Mouse (Mus musculus) layer of hippocampus, adult 2 months (tissue): Measurements from ENCODE around the gene Stab1. TPM values are rescaled to one million over a fixed set of nuclear protein-coding genes. Genes with fewer than 3 reads are reported as not detected.

ENCODE experiments used
- DNase-seq, 2 experiments: peaks; one replicate each; pipeline ENCODE4 v3.0.0; 2022; ENCODE audit warnings: low spot score in 2 of 2
- H3K27ac ChIP-seq: fragments of 200-600 bp; 2 replicates; pipeline ENCODE4 v1.8.1; 2022
- H3K4me3 ChIP-seq: fragments of 200-600 bp; 2 replicates; pipeline ENCODE4 v1.8.1; 2022; ENCODE audit warnings: mild to moderate bottlenecking
- CTCF ChIP-seq: fragments of 200-600 bp; conservative IDR thresholded peaks from 2 replicates; pipeline ENCODE4 v1.8.1; 2022; ENCODE audit warnings: antibody characterized with exemption, mild to moderate bottlenecking, moderate library complexity
- long read RNA-seq, 2 experiments: library from polyadenylated mRNA; stranded (forward); transcript quantifications; one replicate each; pipeline ENCODE4 v2.0.0; 2021; ENCODE audit warnings: borderline mapping rate in 2 of 2
- total RNA-seq, 2 experiments: library from RNA; stranded (reverse); gene quantifications; 2 replicates each; pipeline ENCODE4 v1.2.3; 2021

The Stab1 gene
- 10 to 100 TPM; 23.2 TPM for total RNA-seq
- long read RNA-seq, experiment 1, partial matches to known transcripts, result 4 of 6 reads
- long read RNA-seq, experiment 1, other reads (novel, unspliced or antisense), result 2 of 6 reads
- long read RNA-seq, experiment 2, partial matches to known transcripts, result 2 of 2 reads
- long read RNA-seq, experiment 2, other reads (novel, unspliced or antisense), result 0 of 2 reads

DNA sequence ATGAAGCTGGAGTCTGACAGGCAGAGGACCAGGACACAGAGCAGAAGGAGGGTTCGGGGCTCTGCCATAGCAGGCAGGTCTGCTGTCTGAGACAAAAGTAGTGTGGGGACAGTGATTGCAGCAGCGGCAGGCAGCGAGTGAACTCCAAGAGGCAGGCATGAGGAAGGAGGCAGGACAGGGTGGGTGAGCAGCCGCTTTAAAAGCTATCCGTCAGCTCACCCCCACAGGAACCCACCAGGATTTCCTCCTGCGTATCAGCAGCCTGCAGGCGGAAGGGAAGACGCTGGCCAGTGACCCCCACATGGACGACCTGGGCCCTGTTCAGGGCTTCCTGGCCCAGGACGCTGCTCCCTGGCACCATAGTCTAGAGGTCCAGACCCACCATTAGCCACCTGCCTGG is at the start of gene Stab1:
Gene Stab1 (minus strand): TSS at position 217 of the 400 bp plus-strand sequence.
- no peak for DNase-seq
- Histone ChIP-seq H3K27ac (peak within 1 kb of the TSS; percentile 32; the same call in 1 of the 2 replicates), H3K4me3 (peak within 1 kb of the TSS; percentile 33)
- TF ChIP-seq CTCF, result no peak

DNA sequence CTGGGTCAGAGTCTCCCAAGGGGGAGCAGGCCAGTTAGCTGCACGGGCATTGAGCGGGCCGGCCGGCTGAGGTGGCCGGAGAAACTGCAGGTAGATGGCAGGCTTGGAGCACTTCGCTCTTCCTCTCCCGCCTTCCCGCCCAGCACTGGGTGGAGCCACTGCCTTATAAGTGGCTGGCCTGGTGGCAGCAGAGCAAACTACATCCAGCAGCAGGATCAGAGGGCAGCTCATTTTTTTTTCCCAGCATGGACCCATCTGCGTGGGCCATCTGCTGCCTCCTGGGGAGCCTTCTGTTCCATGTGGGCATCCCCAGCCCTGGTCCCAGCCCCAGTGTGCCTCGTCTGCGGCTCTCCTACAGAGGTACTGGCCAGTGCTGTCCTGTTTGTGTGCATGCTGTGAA is 49.2 kb upstream of the Stab1 start, which contains the start of gene Sema3g:
Gene Sema3g (plus strand): TSS at position 195 of the 400 bp plus-strand sequence.
- TF ChIP-seq CTCF, result peak; percentile 72
- no peak within 1 kb of the TSS for H3K27ac ChIP-seq
- no peak for DNase-seq
- H3K4me3 ChIP-seq, result 0 out of 2 replicates have a peak within 1 kb of the TSS, but pooled peaks have one; percentile 8

- no peak within 1 kb of the TSS for H3K4me3 ChIP-seq
- H3K27ac ChIP-seq, result no peak within 1 kb of the TSS
- no peak for TF ChIP-seq CTCF
- no peak for DNase-seq
Measured at GRCm38 (mm10) chr14:31216846-31217245, 48.4 kb upstream of the Stab1 start, which contains the start of gene Nisch. Gene Nisch, minus strand, starts transcription at chr14:31216946.

DNA sequence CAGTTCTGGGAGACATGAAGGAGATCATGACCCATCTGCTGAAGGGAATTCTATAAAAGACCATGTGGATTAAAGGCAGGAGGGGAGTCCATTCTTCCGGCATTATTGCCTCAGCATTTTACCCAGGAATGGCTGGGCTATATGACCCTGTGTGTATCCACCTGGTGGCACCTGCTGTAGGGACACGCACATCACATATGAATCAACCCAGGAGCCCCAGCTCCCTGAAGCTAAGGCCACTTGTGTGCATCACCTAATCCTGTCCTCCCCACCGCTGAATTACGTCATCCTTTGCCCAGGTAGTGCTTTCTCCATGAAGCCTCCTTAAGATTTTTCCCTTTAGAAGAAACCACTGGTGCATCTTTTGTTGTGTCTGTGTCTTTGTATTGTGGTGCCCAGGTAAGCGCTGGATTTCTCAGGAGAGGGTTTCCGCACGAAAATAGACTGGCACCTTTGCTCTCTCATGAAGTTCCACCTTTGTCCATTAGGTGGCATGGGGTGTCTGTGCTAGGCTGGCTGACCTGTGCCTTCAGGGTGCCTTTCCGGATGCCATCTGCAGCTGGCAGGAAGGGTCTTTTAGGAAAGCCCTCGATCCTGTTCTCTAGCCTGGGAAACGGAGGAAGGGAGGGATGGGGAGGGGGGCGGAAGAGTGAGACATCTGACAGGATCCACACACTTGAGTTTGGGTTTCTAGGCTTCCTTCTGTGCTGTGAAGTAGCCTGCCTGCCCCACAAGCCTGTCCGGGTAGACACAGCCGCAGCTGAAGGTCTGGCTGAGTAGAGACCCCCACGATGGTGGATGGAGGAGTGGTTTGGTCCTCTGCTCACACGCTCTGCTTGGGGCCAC is 46.9 kb upstream of the Stab1 start:
- peak; percentile 88 for TF ChIP-seq CTCF
- Histone ChIP-seq H3K27ac (no peak overlapping the region), H3K4me3 (no peak overlapping the region)
- DNase-seq, result peak; percentile 45 to 75

DNA sequence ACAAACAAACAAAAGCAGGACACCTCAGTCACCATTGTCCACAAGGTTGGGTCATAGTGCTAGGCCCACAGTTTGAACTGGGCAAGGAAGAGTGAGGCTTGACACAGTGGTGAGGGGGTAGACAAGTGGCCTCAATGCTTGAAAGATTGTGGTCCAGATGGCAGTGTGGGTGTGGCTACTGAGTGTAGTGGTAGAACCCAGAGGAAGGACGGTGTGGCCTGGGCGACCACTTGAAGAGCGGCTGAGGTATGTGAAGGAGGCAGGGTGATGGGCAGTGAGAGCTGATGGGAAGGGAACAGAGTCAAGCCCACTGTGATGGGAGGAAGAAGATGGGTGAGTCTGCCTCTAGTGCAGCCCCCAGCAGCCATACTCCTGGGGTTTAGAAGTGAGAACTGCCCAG is 46.2 kb upstream of the Stab1 start:
- Histone ChIP-seq H3K4me3 (no peak overlapping the region), H3K27ac (no peak overlapping the region)
- DNase-seq, result no peak
- TF ChIP-seq CTCF, result no peak

GRCm38 (mm10) chr14:31213868-31214267 is 45.4 kb upstream of the Stab1 start:
- TF ChIP-seq CTCF, result no peak
- no peak for DNase-seq
- Histone ChIP-seq H3K27ac (no peak overlapping the region), H3K4me3 (no peak overlapping the region)

- H3K4me3 ChIP-seq, result no peak overlapping the region
- no peak for TF ChIP-seq CTCF
- DNase-seq, result no peak
- H3K27ac ChIP-seq, result no peak overlapping the region
Measured at GRCm38 (mm10) chr14:31212499-31212898, 44.1 kb upstream of the Stab1 start.

DNA sequence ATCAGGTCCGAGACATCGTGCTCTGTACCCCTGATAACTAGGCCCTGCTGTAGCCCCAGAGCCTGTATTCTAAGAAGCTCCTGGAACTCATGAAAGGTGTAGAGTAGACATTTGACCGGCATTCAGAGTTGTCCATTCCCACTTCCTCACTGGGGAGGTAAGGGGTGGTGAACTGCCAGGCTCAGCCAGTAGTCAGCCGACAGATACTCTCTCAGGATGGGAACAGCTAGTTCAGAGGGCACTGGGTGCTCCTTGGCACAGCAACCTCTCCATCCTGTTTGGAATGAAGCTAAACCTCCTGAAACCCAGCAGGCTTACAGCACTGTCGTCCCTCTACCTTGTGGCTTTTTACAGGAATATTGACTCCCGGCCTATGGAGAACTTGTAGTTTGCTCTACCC is 43.4 kb upstream of the Stab1 start:
- Histone ChIP-seq H3K27ac (no peak overlapping the region), H3K4me3 (no peak overlapping the region)
- DNase-seq, result no peak
- no peak for TF ChIP-seq CTCF

- Histone ChIP-seq H3K4me3 (no peak overlapping the region), H3K27ac (no peak overlapping the region)
- TF ChIP-seq CTCF, result no peak
- DNase-seq, result no peak
Measured at GRCm38 (mm10) chr14:31209133-31209557, 40.7 kb upstream of the Stab1 start.

GRCm38 (mm10) chr14:31208084-31208483 is 39.6 kb upstream of the Stab1 start, which contains the start of gene Tnnc1:
Gene Tnnc1, plus strand, starts transcription at chr14:31208312.
- no peak for TF ChIP-seq CTCF
- no peak for DNase-seq
- peak within 1 kb of the TSS; percentile 83 for H3K4me3 ChIP-seq
- peak within 1 kb of the TSS; percentile 98 for H3K27ac ChIP-seq

- no peak for TF ChIP-seq CTCF
- DNase-seq, result no peak
- Histone ChIP-seq H3K4me3 (peak overlapping the region; percentile 83), H3K27ac (peak overlapping the region; percentile 98)
Measured at GRCm38 (mm10) chr14:31207070-31207830, 38.8 kb upstream of the Stab1 start.

GRCm38 (mm10) chr14:31206472-31206981 is 38.1 kb upstream of the Stab1 start:
- peak overlapping the region; percentile 98 for H3K27ac ChIP-seq
- peak overlapping the region; percentile 83 for H3K4me3 ChIP-seq
- TF ChIP-seq CTCF, result 0 out of 2 replicates have a peak, but pooled peaks have one; percentile 2
- peak; percentile 91 to 94 for DNase-seq
